Mouse (Mus musculus) WW6 (cell line): ENCODE results near the gene Tbc1d12.
A peak's percentile ranks its signal among the peaks of the same experiment; 100 is the strongest.
"Not testable (repeated sequence)": the region's sequence is repeated elsewhere in the genome, so short reads cannot be mapped to it uniquely, and the experiment has no call there.

ENCODE experiments used
- DNase-seq: peaks from one replicate; pipeline ENCODE4 v3.0.0-alpha.2; 2013; ENCODE audit warnings: low read depth, low spot score

The Tbc1d12 gene

DNA sequence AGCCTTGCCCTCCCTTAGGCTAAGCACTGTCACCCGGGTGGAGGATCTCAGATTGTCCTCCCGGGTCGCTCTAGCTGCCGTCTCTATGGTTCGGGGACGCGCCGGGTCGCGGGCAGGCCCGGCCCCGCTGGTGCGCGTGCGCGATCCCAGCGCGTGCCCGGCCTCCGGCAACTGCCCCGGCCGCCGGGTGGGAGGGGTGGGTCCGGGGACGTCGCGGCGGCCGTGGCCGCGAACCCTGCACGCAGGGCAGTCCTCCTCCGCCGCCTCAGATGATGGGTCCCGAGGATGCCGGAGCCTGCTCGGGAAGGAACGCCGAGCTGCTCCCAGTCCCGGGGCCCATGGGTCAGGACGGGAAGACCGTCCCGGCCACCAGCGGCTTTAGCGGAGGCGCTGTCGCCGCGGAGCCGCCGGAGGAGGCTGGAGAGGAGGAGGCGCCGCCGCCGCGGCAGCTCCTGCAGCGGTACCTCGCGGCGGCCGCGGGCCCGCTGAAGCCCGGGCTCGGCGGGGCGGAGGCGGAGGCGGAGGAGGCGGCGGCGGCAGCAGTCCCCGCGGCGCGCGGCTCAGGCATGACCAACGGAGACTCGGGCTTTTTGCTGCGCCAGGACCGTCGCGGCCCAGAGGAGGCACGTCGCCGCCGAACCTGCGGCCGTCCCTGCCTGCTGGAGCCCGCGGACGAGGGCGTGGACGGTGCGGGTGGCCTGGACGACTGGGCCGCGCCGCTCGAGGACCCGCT lies at the start of gene Tbc1d12:
TSS of gene Tbc1d12 (plus strand) at position 142 of the 733 bp plus-strand sequence.
- DNase-seq = peak; percentile 57

DNA sequence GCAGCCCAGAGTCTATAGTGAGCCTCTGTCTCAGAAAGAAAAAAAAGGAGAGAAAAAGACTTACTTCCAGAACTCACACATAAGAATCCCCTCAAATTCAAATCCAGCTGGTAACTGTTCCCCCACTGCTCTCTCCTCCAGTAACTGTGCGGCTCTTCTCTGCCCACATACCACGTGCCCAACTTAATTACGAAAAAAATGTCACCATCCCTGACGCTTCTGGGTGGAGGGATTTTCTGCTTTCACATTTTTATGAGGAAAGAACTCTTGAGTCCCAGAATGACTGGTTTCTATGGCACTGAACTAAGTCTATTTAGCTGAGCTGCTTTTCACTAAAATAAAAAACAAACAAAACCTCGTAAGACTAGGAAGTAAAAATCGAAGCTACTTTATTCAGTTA lies 48.6 kb upstream of the Tbc1d12 start:
- DNase-seq = no peak

DNA sequence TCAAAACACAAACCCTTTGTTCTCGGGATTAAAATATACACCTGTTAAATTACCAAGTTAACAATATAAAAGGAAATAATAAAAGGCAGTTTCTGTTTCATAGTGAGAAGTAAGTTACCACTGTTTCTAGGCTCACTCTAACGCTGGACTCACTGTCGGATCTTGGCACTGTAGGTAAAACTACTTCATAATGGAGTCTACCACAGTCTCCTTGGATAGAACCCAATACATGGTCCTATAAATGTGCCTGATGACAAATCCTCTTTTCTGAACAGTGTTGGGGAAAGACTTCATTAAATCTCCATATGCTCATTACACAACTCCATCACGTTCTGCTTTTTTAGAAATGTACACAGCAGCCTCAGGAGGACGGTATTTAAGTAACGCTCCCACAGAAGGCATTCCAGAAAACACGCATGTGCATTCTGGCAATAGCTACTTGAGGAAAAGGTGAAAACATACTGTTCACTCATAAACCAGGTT lies 42.8 kb upstream of the Tbc1d12 start:
- no peak for DNase-seq

DNA sequence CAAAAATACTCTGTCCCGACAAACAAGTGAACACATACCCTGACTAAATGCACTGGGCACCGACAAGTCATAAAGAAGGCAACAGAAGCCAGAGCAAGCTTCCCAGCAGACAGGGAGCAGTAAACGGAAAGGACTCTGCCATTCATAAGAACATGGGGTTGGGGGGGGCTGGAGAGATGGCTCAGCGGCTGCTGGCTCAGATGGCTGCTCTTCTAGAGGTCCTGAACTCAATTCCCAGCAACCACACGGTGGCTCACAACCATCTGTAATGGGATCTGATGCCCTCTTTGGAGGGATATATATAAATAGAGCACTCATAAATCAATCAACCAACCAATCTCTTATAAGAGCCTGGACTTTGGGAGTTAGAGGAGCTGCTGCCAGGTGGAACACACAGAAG lies 39.8 kb upstream of the Tbc1d12 start:
- DNase-seq = no peak

DNA sequence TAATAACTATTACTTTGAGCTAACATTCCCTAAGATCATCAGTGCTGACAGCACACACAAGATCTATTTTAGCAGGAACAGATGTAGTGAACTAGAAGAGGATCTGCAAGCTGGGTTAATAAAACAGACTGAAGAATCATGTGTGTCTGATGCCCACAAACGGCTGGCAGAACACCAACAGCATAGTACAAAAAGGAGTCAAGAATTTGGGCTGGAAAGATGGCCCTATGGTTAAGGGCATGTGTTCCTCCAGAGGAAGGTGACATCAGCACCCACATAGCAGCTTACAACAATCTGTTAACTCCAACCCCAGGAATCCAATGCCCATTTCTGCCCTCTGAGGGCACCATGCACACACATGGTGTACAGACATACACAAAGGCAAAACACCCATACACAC lies 38.1 kb upstream of the Tbc1d12 start:
- DNase-seq = no peak

DNA sequence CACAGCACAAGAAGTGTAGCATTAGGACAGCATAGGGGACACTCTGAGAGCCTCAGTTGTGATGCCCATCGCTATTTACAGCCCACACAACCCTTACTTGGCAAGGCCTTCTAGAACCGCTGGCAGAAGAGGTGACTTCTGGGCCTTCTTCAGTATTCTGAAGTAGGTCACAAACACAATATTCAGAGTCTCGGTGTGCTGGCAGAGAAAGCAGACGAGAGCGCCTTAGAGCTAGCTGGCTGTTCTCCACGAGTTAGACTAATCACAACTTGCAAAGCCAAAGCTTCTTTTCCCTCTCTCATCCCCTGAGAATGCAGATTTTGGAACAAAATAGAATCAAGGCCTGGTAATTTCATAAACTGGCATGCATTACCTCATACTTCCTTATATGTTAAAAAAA lies 37.6 kb upstream of the Tbc1d12 start:
- no peak for DNase-seq

DNA sequence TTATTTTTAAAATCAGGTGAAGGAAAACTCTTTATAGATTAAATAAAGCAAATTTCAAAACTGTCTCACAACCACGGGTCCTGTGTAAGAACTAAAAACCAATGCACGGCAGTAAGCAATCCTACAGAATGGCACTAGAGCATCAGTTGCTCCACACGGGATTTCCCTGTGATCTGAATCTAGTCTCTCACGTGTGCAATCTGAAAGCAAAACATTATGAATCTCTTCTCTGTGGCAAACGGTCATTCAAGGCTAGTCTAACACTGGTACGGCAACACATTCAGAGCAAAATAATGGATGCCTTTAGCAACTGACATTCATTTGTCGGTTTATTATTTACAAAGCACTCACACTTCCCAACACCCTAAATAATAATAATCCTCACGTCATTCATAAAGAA lies 18.2 kb upstream of the Tbc1d12 start:
- no peak for DNase-seq

DNA sequence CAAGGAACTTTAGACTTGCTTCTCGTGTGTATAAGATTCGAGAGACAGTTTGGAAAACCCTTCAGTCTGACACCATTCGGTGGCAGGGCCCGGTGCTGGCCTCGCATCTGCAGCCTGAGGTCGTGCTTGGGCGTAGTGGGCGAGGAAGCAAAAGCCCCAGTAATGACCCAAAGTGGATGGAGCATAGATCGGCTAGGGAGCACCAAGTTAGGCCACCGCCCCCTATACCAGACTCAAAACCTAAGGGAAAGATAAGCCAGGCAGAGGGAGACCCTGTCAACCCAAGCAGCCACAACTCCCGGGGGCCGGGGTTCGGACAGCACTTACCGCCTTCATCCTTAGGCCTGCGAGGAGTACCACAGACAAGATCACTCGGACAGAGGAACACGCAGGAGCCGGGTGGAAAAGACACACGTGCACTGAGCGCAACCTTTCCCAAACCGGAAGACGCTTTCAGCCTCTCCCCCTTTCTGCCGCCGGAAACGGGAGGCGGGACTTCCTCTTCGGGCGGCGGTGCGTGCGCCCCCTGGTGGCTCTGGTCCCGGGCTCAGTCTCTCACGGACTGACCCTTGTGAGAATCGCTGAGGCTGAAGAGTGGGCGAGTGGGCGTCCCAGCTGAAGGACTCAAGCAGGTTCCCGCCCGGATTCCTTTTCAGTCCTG lies 17.5 kb upstream of the Tbc1d12 start, which contains the start of gene Noc3l:
TSS of gene Noc3l (minus strand) at position 472 of the 661 bp plus-strand sequence.
- DNase-seq = peak; percentile 89

DNA sequence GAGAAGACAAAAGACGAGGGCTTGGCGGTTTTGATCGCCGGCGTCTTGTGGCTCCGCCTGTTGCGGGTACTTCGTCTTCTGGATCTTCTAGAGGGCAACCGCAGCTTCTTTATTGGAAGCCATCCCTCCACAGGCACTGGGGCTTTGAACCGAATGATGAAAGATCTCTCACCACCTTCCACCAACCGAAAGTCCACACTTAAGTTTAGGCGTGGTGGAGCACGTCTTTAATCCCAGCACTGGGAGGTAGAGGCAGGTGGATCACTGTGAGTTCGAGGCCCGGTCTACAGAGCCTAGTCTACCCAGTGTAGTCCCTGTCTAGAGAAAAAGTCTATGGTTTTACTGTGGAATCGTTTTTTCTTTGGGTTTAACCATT lies 17.0 kb upstream of the Tbc1d12 start:
- no peak for DNase-seq

DNA sequence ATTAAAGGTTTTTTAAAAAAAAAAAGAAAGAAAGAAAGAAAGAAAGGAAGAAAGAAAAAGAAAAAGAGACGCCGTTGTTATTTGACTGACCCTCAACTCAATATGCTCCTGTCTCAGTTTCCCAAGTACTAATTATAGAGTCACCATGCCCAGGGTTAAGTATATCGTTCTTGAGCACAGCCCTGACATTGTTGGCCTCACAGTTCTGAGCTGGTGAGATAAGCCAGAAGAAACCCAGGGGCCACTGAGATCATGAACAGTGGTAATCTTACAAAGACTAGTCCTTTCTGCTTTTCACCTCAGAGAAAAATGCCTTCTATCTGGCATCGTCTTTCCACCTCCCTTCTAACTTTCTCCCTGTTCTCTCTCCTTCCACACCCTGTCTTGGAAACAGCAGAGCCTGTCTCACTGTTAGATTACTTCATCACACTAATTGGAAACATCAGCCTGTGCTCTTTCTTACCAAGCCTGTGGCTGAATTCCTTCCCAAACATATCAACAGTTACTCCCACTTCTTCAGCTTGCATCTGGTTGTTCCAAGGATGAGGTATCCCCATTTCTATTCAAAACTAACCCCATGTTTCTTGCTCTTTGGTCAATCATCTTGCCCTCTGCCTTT lies 16.1 kb upstream of the Tbc1d12 start:
- DNase-seq = no peak

DNA sequence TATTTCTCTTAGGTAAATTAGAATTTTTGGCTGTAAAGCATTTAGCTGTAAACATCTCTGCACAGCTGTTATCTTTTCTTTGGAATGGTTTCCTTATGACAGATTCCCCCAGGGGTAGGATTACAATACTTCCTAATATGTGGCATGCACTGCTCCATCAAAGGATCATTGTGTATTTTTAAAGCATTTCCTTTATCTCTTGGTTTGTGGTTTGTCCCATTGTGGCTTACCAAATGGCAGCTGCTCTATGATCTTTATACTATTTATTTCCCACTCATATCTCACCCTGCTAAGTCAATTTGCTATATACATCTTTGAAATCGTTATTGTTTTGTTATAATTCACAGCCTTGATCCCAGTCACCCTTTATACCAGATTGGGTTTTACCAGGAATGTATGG lies 3.2 kb upstream of the Tbc1d12 start:
- DNase-seq = no peak

DNA sequence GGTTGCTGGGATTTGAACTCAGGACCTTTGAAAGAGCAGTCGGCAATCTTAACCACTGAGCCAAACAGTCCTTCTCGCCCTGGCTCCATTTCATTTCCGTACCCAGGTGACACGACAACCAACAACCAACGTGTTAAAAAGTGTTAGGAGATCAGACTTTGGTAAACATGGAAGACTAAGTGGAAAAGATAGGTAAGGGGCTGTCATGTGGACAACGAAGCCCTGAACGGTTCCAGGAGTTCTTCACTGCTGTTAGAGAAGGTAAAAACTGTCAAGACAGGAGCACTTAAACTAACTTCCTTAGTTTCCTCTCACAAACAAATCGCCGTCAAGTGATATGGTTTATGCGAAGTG lies 318 bp upstream of the Tbc1d12 start:
- DNase-seq = no peak

DNA sequence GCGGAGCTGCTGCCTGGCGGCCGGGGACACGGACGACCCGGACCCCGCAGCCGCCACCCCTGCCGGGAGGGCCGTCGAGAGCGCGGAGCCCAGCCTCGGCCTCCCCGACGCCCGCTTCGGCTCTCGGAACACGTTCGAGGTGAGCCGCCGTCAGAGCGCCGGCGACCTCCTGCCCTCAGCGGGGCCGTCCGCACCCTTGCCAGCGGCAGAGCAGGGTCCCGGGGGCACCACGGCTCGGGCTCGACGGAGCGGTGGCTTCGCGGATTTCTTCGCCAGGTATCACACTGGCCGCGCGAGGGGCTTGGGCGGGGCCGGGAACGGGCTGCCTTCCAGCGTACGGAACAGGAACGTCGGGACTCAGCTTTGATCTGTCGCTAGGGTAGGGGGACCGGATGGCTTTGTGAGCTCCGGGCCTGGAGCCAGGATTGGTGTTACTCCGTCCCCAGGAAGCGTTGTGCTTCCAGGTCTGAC lies 827 bp downstream of the Tbc1d12 start:
- peak; percentile 57 for DNase-seq

DNA sequence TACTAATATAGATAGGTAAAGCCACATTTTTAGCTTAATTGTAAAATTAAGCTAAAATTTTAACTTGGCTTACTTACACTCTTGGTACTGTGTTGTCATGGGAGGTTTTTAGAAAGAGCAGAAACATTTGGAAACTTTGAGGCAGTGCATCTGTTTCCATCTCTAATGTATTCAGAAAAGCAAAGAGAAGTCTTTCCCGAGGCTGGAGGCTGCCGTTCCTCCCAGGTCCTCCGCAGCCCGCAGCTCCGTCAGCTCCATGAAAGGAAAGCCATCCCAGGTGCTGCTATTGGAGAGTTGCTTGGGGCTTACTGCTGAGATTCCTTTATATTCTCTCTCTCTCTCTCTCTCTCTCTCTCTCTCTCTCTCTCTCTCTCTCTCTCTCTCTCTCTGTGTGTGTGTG lies 8.4 kb downstream of the Tbc1d12 start:
- DNase-seq = no peak

DNA sequence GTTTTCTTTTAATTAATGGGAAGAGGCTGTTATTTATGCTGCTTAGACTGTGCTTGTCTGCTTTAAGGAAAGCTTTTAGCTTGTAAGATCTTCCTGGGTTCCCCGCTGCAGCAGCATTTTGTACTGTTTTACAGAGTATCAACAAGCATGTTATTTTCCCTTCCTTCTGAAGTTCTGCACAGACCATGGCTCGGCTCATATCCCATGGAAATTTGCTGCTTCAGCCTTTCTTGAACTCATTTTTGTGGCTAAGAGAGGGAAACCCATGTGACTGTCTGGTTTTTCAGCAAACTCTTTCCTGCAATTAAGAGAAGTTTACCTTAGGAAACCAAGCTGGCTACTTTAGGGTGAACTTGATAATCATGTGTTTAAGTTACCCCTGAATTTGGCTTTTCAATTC lies 10.0 kb downstream of the Tbc1d12 start:
- DNase-seq = no peak

DNA sequence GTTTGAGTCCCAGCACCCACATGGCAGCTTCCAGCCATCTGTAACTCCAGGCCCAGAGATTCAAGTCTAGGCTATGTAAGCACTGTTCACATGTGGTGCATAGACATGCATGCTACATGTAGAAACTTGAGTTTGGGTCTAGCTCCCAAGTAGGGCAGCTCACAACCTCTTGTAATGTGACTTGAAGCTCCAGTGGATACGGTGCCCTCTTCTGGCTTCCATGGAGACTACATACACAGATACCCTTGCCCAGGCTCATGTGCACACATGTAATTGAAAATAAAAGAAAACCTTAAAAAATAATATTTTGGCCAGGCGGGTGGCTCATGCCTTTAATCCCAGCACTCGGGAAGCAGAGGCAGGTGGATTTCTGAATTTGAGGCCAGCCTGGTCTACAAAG lies 21.8 kb downstream of the Tbc1d12 start:
- DNase-seq = no peak

DNA sequence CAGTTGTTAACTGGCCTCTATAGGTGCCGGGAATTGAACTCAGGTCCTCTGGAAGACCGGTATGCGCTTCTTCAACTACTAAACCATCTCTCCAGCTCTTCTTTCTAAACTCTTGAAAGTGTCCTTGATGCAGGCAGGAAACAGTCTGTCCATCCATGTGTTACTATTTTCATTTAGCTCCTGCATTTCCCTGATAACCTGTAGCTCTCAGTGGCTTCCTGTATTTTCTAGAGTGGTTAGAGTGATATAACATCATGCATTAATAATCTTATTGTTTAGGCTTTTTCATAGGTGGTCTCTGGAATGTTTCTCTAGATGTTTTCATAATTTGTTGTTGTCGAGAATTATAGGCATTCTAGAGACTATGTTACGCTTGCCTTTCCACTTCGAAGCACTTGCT lies 26.1 kb downstream of the Tbc1d12 start:
- DNase-seq = no peak

DNA sequence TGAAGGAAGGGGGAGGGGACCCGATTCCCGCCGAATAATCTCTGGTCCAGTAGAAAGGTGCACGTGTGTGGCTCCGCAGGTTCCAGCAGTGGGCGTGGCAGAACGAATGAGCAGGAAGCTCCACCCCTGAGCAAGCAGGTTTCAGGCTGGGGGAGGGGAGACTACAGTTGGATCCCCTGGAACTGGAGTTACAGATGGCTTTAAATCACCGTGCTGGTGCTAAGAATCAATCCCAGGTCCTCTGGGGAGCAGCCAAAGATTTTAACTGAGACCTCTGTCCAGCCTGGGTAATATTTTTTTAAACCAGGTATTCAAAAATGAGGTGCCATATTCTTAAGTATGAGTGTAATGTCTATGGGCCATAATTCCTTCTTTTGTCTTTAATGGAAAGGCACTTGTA lies 38.4 kb downstream of the Tbc1d12 start:
- not testable (repeated sequence) for DNase-seq

DNA sequence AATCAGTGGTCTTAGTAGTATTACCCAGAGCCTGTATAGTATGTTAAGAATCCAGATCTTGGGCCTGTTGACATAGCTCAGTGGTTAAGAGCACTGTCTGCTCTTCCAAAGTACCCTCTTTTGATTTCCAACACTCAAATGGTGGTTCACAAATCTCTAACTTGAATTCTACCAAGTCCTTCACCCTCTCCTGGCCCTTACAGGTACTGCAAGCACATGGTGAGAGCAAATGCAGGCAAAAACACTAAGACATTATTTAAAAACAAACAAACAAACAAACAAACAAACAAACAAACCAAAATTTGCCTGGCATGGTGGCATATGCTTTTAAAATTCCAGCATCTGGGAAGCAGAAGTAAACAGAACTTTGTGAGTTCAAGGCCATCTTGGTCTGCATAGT lies 43.9 kb downstream of the Tbc1d12 start:
- no peak for DNase-seq

DNA sequence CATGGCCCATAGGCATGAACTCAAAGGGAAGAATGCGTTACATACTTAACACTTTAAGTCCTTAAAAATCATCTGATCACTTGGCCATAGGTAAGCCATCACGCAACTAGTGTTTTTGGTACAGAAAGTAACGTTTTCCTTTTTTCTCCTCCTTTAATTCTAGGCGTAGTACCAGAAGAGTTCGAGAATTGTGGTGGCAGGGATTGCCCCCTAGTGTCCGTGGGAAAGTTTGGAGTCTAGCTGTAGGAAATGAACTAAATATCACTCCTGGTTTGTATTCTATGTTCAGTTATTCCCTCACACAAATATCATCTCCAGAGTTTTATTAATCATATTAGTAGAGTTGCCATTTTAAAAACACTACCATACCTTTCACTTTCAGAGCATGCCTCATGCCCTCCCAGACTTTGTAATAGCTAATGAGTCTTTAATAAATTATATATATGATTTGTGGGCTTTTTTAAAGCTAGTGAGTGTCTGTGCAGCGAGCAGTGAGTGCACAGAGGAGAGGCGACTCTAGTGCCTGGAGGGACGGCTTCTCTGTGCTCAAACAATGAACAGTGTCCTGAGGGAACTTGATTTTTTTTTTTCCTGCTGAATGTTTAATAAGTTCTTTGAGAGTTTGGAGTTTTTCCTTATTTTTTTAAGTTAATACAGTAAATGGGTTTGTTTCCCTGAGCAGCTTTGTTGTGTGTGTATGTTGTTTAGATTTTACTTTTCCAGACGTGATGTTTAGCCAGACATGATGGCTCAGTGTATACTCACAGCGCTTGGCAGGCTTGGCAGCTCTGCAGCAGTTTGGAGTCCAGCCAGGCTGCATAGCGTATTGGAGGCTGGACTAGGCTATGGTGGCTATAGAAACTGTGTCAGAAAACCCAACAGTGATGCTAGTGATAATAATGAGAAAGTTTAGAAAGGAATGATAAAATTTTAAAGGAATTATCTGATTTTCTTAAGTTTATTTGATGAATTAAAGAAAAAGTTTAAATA lies 65.1 kb downstream of the Tbc1d12 start:
- DNase-seq = no peak

DNA sequence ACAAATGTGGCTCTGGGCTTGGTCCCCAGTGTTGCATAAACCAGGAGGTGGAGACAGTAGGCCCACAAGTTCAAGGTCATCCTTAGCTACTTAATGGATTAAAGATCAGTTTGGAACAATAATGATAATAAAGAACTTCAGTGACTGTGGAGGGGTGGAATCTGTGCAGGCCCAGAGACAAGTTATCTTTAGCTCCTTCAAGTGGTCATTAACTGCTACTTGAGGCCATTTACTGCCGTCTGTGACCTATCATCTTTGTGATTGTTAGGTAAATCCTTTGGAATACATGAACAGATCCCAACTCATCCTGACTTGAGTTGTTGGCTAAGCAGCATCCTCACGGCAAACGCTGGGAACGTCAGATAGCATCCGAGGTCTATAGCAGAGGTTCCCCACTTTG lies 66.1 kb downstream of the Tbc1d12 start:
- no peak for DNase-seq

DNA sequence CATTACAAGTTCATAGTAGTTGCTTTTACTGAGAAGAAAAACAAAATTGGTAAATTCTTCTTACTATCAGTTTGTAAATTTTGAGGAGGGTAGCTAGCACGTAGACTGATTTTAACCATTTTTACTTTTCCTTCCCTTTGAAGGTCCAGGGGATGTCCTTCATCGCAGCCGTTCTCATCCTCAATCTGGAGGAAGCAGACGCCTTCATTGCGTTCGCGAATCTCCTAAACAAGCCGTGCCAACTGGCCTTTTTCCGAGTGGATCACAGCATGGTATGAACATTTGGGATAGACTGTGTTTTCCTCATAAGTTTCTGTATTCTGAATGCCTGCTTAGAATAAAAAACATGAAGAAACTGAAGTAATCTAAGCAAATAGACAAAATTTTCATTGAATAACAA lies 77.4 kb downstream of the Tbc1d12 start:
- DNase-seq = no peak
